ENCODE assay signal across 9 mouse cellular contexts in genomic region chr11:76454492-76454891, GRCm38 (mm10). TPM values are rescaled to one million over a fixed set of nuclear protein-coding genes. Genes with fewer than 3 reads are reported as not detected.
A peak's percentile ranks its signal among the peaks of the same experiment; 100 is the strongest.
DNase-seq lines count a peak whose midpoint lies in the region; ATAC-seq and TF ChIP-seq lines count a peak whose summit lies in the region.
"Had no signal": no experiment of that assay in that cellular context is flagged by ENCODE, and none has a peak within 500 bp of the region (broad histone marks: within the 10 kb centered on the region; RNA-seq: fewer than 3 reads in every experiment).

No protein-coding gene starts in this region.

- H3K36me3 ChIP-seq in kidney, adult 2 months (ENCODE audit: control insufficient read depth, insufficient read depth, low read length), result no peaks in the 10 kb centered on the region; the same call in 1 of the 2 replicates
- H3K36me3 ChIP-seq in liver, embryonic 14.5 days (replicated peaks; ENCODE audit: control insufficient read depth, insufficient read depth, low read depth), result no peaks in the 10 kb centered on the region

- no peak overlapping the region for H3K4me3 ChIP-seq in kidney, adult 2 months (ENCODE audit: insufficient read depth, low read depth, low read length)
- H3K4me3 ChIP-seq in liver, embryonic 14.5 days (ENCODE audit: insufficient read depth in 1 of 2, low read depth in 2 of 2, low read length in 2 of 2), result no peak overlapping the region
- H3K4me3 ChIP-seq: heart, embryonic 13.5 days had no signal

- peak; percentile 76 for DNase-seq in 416B (ENCODE audit: low read depth)
- DNase-seq in MEL-GATA-1-ER (ENCODE audit: extremely low read depth, low read depth), result peak; percentile 26
- DNase-seq in cerebellum, adult 9-10 months, result peak; percentile 51
- peak; percentile 86 for DNase-seq in gastrocnemius, postnatal 10 days
- DNase-seq in kidney, adult 2 months, result peak; percentile 71
- DNase-seq in liver, embryonic 14.5 days (ENCODE audit: low read depth in 3 of 3, low spot score in 3 of 3), result no peak
- peak; percentile 72 for DNase-seq in ovary, postnatal 36 days (ENCODE audit: low spot score)
- DNase-seq in urinary bladder, adult 2 months (ENCODE audit: low spot score), result peak; percentile 51

- TF ChIP-seq CTCF in kidney, adult 2 months (conservative IDR thresholded peaks at IDR 0.05; ENCODE audit: insufficient read depth, insufficient read length, low read depth, low read length), result peak; percentile 92
- TF ChIP-seq CTCF in liver, embryonic 14.5 days (IDR thresholded peaks at IDR 0.05; ENCODE audit: low read depth), result peak; percentile 91

- no peak for TF ChIP-seq EP300 in liver, embryonic 14.5 days (IDR thresholded peaks at IDR 0.05; ENCODE audit: low read depth)

- no peak overlapping the region for H3K27ac ChIP-seq in kidney, adult 2 months (ENCODE audit: insufficient read depth, low read depth, low read length)
- no peak overlapping the region for H3K27ac ChIP-seq in liver, embryonic 14.5 days
- H3K27ac ChIP-seq: heart, embryonic 13.5 days had no signal

- no peak overlapping the region for H3K9ac ChIP-seq in liver, embryonic 14.5 days (replicated peaks)
- H3K9ac ChIP-seq: heart, embryonic 13.5 days had no signal

- H3K9me3 ChIP-seq in liver, embryonic 14.5 days (ENCODE audit: control insufficient read depth, low read length), result no peaks in the 10 kb centered on the region
- H3K9me3 ChIP-seq: heart, embryonic 13.5 days had no signal

- no peak overlapping the region for H3K4me2 ChIP-seq in liver, embryonic 14.5 days (ENCODE audit: low read depth)
- H3K4me2 ChIP-seq: heart, embryonic 13.5 days had no signal

- no peaks in the 10 kb centered on the region for H3K27me3 ChIP-seq in kidney, adult 2 months (replicated peaks; ENCODE audit: control insufficient read depth, insufficient read depth, low read length)
- no peaks in the 10 kb centered on the region for H3K27me3 ChIP-seq in liver, embryonic 14.5 days (ENCODE audit: control insufficient read depth, insufficient read depth, low read length)
- H3K27me3 ChIP-seq: heart, embryonic 13.5 days had no signal

- H3K4me1 ChIP-seq in kidney, adult 2 months (ENCODE audit: control insufficient read depth, insufficient read depth, low read length), result peaks cover 7% of the 10 kb centered on the region
- H3K4me1 ChIP-seq in liver, embryonic 14.5 days (replicated peaks; ENCODE audit: control insufficient read depth in 2 of 2, insufficient read depth in 2 of 2, low read length in 1 of 2), result no peaks in the 10 kb centered on the region; a peak in 1 of 4 replicates

- WGBS in kidney, adult 2 months, result 64% methylated on average over 5 of the region's 5 CpGs
- WGBS in liver, embryonic 14.5 days (ENCODE audit: insufficient replicate concordance), result 48% methylated on average over 5 of the region's 5 CpGs

- no peak for ATAC-seq in liver, embryonic 14.5 days (ENCODE audit: insufficient read depth)

- TF ChIP-seq POLR2A in kidney, adult 2 months (IDR thresholded peaks at IDR 0.05; ENCODE audit: low read depth, low read length), result no peak

RNA-seq across cellular contexts. Expression of gene Timm22, which starts 47.7 kb away (rescaled TPM):
- 10 to 100 TPM; 40.1 to 55.2 TPM for total RNA-seq in gastrocnemius, postnatal 10 days (2021)
- polyA plus RNA-seq in kidney, adult 2 months (2012; rRNA removed), result 16.1 and 17.4 TPM in 2 replicates
- 6.2 and 11.1 TPM in 2 replicates for polyA plus RNA-seq in liver, embryonic 14.5 days (2012; rRNA removed)
- 47.4 and 47.8 TPM in 2 replicates for polyA plus RNA-seq in liver, embryonic 14.5 days (2014; fragmentation: Nextera tagmentation; extraction: Ambion mirVana)
- 19.6 and 21.5 TPM in 2 replicates for polyA plus RNA-seq in urinary bladder, adult 2 months (2012; rRNA removed)

RNA-seq across cellular contexts. Expression of gene Nxn, which starts 55.6 kb away (rescaled TPM):
- total RNA-seq in gastrocnemius, postnatal 10 days (2021), result 10 to 100 TPM; 37.3 to 38.0 TPM
- polyA plus RNA-seq in kidney, adult 2 months (2012; rRNA removed), result 10.0 and 10.6 TPM in 2 replicates
- polyA plus RNA-seq in liver, embryonic 14.5 days (2012; rRNA removed), result 2.1 TPM in 2 replicates
- polyA plus RNA-seq in liver, embryonic 14.5 days (2014; fragmentation: Nextera tagmentation; extraction: Ambion mirVana), result 1.9 and 2.5 TPM in 2 replicates
- polyA plus RNA-seq in urinary bladder, adult 2 months (2012; rRNA removed), result 59.5 and 71.7 TPM in 2 replicates

Comparison
In these comparisons a context has a peak if more than half of its experiments do, and no peak if none do; other contexts are left out.
1. DNase-seq: peak in 416B (single experiment), MEL-GATA-1-ER (single experiment), cerebellum, adult 9-10 months (single experiment), gastrocnemius, postnatal 10 days (single experiment), kidney, adult 2 months (single experiment), ovary, postnatal 36 days (single experiment) and urinary bladder, adult 2 months (single experiment); none in liver, embryonic 14.5 days (0 of 3).